10 mouse cellular contexts compared by ENCODE assay signal in genomic region chr15:73997197-73997940, GRCm38 (mm10).
A peak's percentile ranks its signal among the peaks of the same experiment; 100 is the strongest.
DNase-seq lines count a peak whose midpoint lies in the region; ATAC-seq and TF ChIP-seq lines count a peak whose summit lies in the region.
"Had no signal": no experiment of that assay in that cellular context is flagged by ENCODE, and none has a peak within 500 bp of the region (broad histone marks: within the 10 kb centered on the region; RNA-seq: fewer than 3 reads in every experiment).

No protein-coding gene starts in this region.

- WGBS in kidney, adult 2 months: 27% methylated on average over 17 of the region's 17 CpGs
- WGBS in forebrain, embryonic 11.5 days: 28% methylated on average over 17 of the region's 17 CpGs
- WGBS in liver, postnatal 0 days (ENCODE audit: insufficient replicate concordance): 25% methylated on average over 17 of the region's 17 CpGs

- no peak for TF ChIP-seq EP300 in liver, postnatal 0 days (IDR thresholded peaks at IDR 0.05; ENCODE audit: low read depth)

- H3K36me3 ChIP-seq in kidney, adult 2 months (ENCODE audit: control insufficient read depth, insufficient read depth, low read length): no peaks in the 10 kb centered on the region
- no peaks in the 10 kb centered on the region for H3K36me3 ChIP-seq in forebrain, embryonic 11.5 days (ENCODE audit: control insufficient read depth, insufficient read depth, low read length)
- no peaks in the 10 kb centered on the region for H3K36me3 ChIP-seq in liver, postnatal 0 days (replicated peaks; ENCODE audit: insufficient read depth, low read length)
- H3K36me3 ChIP-seq: limb, embryonic 13.5 days; stomach, embryonic 15.5 days had no signal

- no peaks in the 10 kb centered on the region for H3K4me1 ChIP-seq in kidney, adult 2 months (ENCODE audit: control insufficient read depth, insufficient read depth, low read length)
- H3K4me1 ChIP-seq in bone marrow macrophage, adult 2 months (ENCODE audit: control insufficient read depth, insufficient read depth, low read length): no peaks in the 10 kb centered on the region
- peaks cover 4% of the 10 kb centered on the region; the same call in 1 of the 2 replicates for H3K4me1 ChIP-seq in forebrain, embryonic 11.5 days (replicated peaks; ENCODE audit: control insufficient read depth, insufficient read depth, low read length)
- H3K4me1 ChIP-seq in liver, postnatal 0 days (ENCODE audit: insufficient read depth): no peaks in the 10 kb centered on the region
- H3K4me1 ChIP-seq: limb, embryonic 13.5 days; stomach, embryonic 15.5 days had no signal

- no peak overlapping the region for H3K9ac ChIP-seq in forebrain, embryonic 11.5 days (ENCODE audit: low read length)
- H3K9ac ChIP-seq in liver, postnatal 0 days (replicated peaks): no peak overlapping the region
- H3K9ac ChIP-seq: limb, embryonic 13.5 days; stomach, embryonic 15.5 days had no signal

- H3K27ac ChIP-seq in kidney, adult 2 months (ENCODE audit: insufficient read depth, low read depth, low read length): no peak overlapping the region
- H3K27ac ChIP-seq in bone marrow macrophage, adult 2 months (ENCODE audit: insufficient read depth, low read depth, low read length): no peak overlapping the region
- H3K27ac ChIP-seq in forebrain, embryonic 11.5 days (ENCODE audit: low read depth, low read length): no peak overlapping the region
- H3K27ac ChIP-seq in liver, postnatal 0 days (ENCODE audit: low read depth): no peak overlapping the region
- H3K27ac ChIP-seq: limb, embryonic 13.5 days; stomach, embryonic 15.5 days had no signal

- no peak overlapping the region for H3K4me3 ChIP-seq in kidney, adult 2 months (ENCODE audit: insufficient read depth, low read depth, low read length)
- no peak overlapping the region for H3K4me3 ChIP-seq in bone marrow macrophage, adult 2 months (ENCODE audit: insufficient read depth, low read length)
- H3K4me3 ChIP-seq in forebrain, embryonic 11.5 days (ENCODE audit: low read depth, low read length): no peak overlapping the region
- no peak overlapping the region for H3K4me3 ChIP-seq in liver, postnatal 0 days (ENCODE audit: low read depth, low read length)
- H3K4me3 ChIP-seq: limb, embryonic 13.5 days; stomach, embryonic 15.5 days had no signal

- TF ChIP-seq POLR2A in kidney, adult 2 months (IDR thresholded peaks at IDR 0.05; ENCODE audit: low read depth, low read length): no peak
- TF ChIP-seq POLR2A in bone marrow macrophage, adult 2 months (IDR thresholded peaks at IDR 0.05; ENCODE audit: borderline replicate concordance, low read depth, low read length): no peak

- H3K9me3 ChIP-seq in forebrain, embryonic 11.5 days (ENCODE audit: control insufficient read depth, low read length): no peaks in the 10 kb centered on the region
- no peaks in the 10 kb centered on the region for H3K9me3 ChIP-seq in liver, postnatal 0 days (ENCODE audit: low read length)
- H3K9me3 ChIP-seq: limb, embryonic 13.5 days; stomach, embryonic 15.5 days had no signal

- peak; percentile 22 for DNase-seq in kidney, adult 2 months
- DNase-seq in kidney, adult 11 months: no peak
- DNase-seq in forebrain, embryonic 11.5 days (ENCODE audit: low spot score): peak; percentile 86
- DNase-seq in kidney, postnatal 10 days: peak; percentile 56
- peak; percentile 53 for DNase-seq in liver, postnatal 0 days
- DNase-seq in ovary, postnatal 36 days (ENCODE audit: low spot score): peak; percentile 57

- TF ChIP-seq CTCF in kidney, adult 2 months (conservative IDR thresholded peaks at IDR 0.05; ENCODE audit: insufficient read depth, insufficient read length, low read depth, low read length): peak; percentile 58
- TF ChIP-seq CTCF in bone marrow macrophage, adult 2 months (IDR thresholded peaks at IDR 0.05; ENCODE audit: low read depth, low read length): 0 out of 2 replicates have a peak, but pooled peaks have one; percentile 13
- TF ChIP-seq CTCF in liver, postnatal 0 days (IDR thresholded peaks at IDR 0.05; ENCODE audit: low read depth): peak; percentile 72

- H3K27me3 ChIP-seq in kidney, adult 2 months (replicated peaks; ENCODE audit: control insufficient read depth, insufficient read depth, low read length): no peaks in the 10 kb centered on the region
- no peaks in the 10 kb centered on the region for H3K27me3 ChIP-seq in forebrain, embryonic 11.5 days (ENCODE audit: control insufficient read depth, insufficient read depth, low read length)
- H3K27me3 ChIP-seq in liver, postnatal 0 days (ENCODE audit: insufficient read depth, low read length): 0 out of 2 replicates have a peak, but pooled peaks cover 3% of the 10 kb centered on the region
- H3K27me3 ChIP-seq: stomach, embryonic 15.5 days had no signal

- no peak overlapping the region for H3K4me2 ChIP-seq in forebrain, embryonic 11.5 days (ENCODE audit: low read depth, low read length, severe bottlenecking)
- no peak overlapping the region for H3K4me2 ChIP-seq in liver, postnatal 0 days (ENCODE audit: low read depth, low read length)
- H3K4me2 ChIP-seq: limb, embryonic 13.5 days; stomach, embryonic 15.5 days had no signal

- peak; percentile 44; the same call in 1 of the 2 replicates for ATAC-seq in forebrain, embryonic 11.5 days (replicated peaks; ENCODE audit: low FRiP score)
- no peak for ATAC-seq in liver, postnatal 0 days
- no peak for ATAC-seq in erythroblast, adult 5-6 weeks (replicated peaks; ENCODE audit: low FRiP score, poor library complexity, severe bottlenecking)

Comparison
In these comparisons a context has a peak if more than half of its experiments do, and no peak if none do; other contexts are left out.
1. CTCF ChIP-seq: peak in every context shown above with its lines; median percentile 72 in liver, postnatal 0 days; 58 in kidney, adult 2 months; 13 in bone marrow macrophage, adult 2 months.